Mouse (Mus musculus): ENCODE measurements around the gene Etv3.

Gene Etv3

DNA sequence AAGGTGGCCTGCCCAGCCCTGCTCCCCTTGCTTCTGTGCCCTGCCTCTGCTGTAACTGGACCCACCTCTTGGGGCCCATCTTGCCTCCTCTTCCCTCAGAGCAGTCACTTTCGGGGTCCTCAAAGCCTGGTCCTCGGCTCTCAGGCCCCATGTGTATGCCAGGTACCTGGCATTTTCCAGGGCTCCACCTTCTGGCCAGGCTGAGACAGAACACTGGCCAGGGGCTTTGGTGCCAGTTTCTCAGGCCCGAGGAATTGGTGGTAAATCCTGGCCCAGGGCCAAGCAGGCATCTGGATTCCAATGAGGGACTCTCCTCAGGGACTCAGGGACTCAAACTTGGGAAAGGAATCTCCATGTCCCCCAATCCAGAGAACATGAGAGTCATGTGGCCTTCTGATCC lies 34.9 kb downstream of the Etv3 start:
- DNase-seq, result peak; percentile 26

- DNase-seq, result no peak
Observed at GRCm38 (mm10) chr3:87561434-87561833, 36.2 kb downstream of the Etv3 start.

DNA sequence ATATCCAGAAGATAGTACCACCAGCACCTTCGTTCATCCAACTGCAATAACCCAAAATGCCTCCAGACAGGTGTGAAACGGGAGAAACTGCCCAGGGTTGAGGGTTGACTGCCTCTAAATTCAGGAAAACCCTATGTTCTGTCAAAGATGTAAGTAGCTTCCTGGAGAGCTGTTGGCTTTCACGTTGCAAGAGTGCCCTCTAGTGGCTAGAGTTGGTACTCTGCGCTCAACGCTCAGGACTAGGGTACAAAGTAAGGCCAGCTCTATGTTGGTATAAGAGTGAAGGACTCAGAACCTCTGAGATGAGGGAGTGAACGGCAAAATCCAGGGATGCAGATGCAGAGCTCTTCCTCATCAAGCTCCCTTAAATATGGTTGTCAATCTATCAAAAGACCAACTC lies 37.2 kb downstream of the Etv3 start:
- DNase-seq, result peak; percentile 86

DNA sequence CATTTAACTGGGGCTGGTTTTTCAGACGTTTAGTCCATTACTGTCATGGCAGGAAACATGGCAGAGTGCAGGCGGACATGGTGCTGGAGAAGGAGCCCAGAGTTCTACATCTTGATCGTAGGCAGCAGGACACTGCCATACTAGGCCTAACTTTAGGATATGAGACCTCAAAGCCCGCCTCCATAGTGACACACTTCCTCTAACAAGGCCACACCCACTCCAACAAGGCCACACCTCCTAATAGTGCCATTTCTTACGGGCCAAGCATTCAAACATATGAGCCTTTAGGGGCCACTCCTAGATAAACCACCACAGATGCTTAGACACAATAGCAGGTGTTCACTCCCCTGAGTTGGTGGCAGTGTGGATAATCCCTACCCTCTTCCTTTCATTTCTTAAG lies 38.3 kb downstream of the Etv3 start:
- DNase-seq, result no peak

GRCm38 (mm10) chr3:87565623-87566022 lies 40.4 kb downstream of the Etv3 start:
- no peak for DNase-seq

DNA sequence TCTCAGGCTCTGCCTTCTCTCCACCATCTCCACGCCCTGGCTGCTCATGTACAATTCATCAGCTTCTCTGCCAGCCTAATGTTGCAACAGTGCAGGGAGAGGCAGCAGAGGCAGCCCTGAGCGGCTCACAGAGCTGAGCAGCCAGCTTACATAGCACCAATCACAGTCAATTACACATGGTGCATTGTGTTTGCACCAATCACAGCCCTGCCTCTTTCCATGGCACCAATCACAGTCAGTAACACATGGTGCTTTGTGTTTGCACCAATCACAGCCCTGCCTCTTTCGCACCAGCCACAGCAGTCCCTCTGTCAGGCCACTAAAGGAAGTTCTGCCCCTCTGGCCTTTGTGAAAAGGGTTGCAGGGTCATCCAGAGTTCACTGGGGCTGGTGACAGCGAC lies 40.9 kb downstream of the Etv3 start:
- peak; percentile 83 for DNase-seq

DNA sequence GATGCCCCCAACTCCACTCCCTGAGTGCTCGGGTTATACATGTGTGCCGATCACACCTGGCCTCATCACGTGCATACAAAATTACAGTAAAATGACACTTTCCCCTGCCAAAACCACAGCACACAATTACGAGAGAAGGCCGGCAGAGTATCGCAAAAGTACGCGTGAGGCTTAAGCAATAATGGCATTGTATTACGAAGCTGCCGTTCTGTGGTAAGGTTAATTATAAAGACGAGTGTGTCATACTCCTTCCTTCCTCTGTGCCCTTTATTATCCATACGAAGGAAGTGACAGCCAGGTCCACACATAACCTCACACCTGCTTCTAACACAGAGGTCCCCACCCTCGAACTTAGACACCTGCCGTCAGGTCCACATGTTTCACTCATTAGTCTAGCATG lies 42.3 kb downstream of the Etv3 start:
- no peak for DNase-seq

- no peak for DNase-seq
Observed at GRCm38 (mm10) chr3:87568681-87569080, 43.5 kb downstream of the Etv3 start.

DNA sequence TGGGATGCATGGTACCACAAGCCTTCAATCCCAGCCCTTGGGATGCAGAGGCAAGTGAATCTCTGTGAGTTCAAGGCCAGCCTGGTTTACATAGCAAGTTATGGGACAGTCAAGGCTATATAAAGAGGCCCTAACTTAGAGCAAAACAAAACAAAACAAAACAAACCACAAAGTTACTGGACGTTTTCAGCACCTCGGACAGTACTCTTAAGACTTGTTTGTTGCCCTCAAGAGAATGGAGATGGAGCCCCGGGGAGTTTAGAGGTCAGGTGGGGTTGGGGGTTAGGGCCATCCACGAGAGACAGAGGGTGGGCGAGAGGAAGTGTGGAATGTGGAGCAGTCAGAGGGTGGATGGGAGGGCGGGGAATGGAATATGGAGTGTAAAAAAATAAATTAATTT lies 50.6 kb downstream of the Etv3 start:
- no peak for DNase-seq

DNA sequence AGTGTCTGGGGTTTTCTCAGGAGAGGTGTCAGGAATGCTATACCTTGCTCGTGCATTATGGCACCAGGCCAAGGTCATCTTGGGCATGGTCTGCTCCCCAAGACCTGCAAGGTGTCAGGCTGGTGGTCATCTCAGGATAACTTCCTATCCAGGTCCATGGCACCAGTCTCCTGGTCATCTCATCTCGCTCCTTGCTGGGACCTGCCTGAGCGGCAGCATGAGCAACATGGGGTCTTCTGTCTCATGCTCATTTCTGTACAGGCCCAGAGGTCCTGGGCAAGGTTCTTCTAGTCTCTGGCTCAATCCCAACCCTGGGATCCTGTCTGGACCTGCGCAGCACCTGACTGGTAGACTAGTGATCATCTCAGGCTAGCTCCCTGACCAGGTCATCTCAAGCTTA lies 57.1 kb downstream of the Etv3 start:
- DNase-seq, result no peak

All from lung, postnatal 10 days (tissue).